In genomic region chr4:101699423-101699822, GRCm38 (mm10) we compare ENCODE assay signal across 22 mouse cellular contexts. TPM values are rescaled to one million over a fixed set of nuclear protein-coding genes. Genes with fewer than 3 reads are reported as not detected.
A peak's percentile ranks its signal among the peaks of the same experiment; 100 is the strongest.
DNase-seq lines count a peak whose midpoint lies in the region; ATAC-seq and TF ChIP-seq lines count a peak whose summit lies in the region.
"Had no signal": no experiment of that assay in that cellular context is flagged by ENCODE, and none has a peak within 500 bp of the region (broad histone marks: within the 10 kb centered on the region; RNA-seq: fewer than 3 reads in every experiment).

No protein-coding gene starts in this region.

- H3K36me3 ChIP-seq in midbrain, postnatal 0 days (ENCODE audit: insufficient read depth, low read length): no peaks in the 10 kb centered on the region
- H3K36me3 ChIP-seq in thymus, adult 2 months (ENCODE audit: control insufficient read depth, insufficient read depth, low read length): no peaks in the 10 kb centered on the region
- H3K36me3 ChIP-seq: embryonic facial prominence, embryonic 12.5 days; hindbrain, embryonic 12.5 days; midbrain, embryonic 12.5 days; stomach, embryonic 15.5 days had no signal

- H3K9ac ChIP-seq in midbrain, postnatal 0 days (replicated peaks; ENCODE audit: low read length, poor library complexity, severe bottlenecking): no peak overlapping the region
- H3K9ac ChIP-seq: embryonic facial prominence, embryonic 12.5 days; forebrain, embryonic 13.5 days; hindbrain, embryonic 12.5 days; midbrain, embryonic 12.5 days; stomach, embryonic 15.5 days had no signal

- H3K4me3 ChIP-seq in midbrain, postnatal 0 days (ENCODE audit: low read depth, low read length): no peak overlapping the region
- no peak overlapping the region for H3K4me3 ChIP-seq in thymus, adult 2 months (ENCODE audit: control insufficient read depth, insufficient read depth, low read length)
- H3K4me3 ChIP-seq: embryonic facial prominence, embryonic 12.5 days; erythroblast, embryonic 14.5 days; forebrain, embryonic 13.5 days; heart, adult 2 months; hindbrain, embryonic 12.5 days; layer of hippocampus, adult 2 months; midbrain, embryonic 12.5 days; stomach, embryonic 15.5 days had no signal

- peak; percentile 23 to 48 for DNase-seq in cerebellum, postnatal 10 days
- no peak for DNase-seq in cerebellum, postnatal 36 days
- DNase-seq in kidney, postnatal 10 days: peak; percentile 27
- no peak for DNase-seq in kidney, adult 8-10 months
- peak; percentile 50 for DNase-seq in lung, postnatal 14 days
- no peak for DNase-seq in midbrain, postnatal 0 days (ENCODE audit: low spot score)
- DNase-seq in thymus, adult 2 months: no peak
- DNase-seq: adrenal gland, postnatal 25 days; cerebellum, adult 9-10 months; gastrocnemius, postnatal 10 days; heart, adult 2 months; kidney, adult 9 months; retina, postnatal 1 day; thymus, postnatal 36 days had no signal

- TF ChIP-seq CTCF in midbrain, postnatal 0 days (IDR thresholded peaks at IDR 0.05): no peak
- no peak for TF ChIP-seq CTCF in thymus, adult 2 months (IDR thresholded peaks at IDR 0.05; ENCODE audit: borderline replicate concordance, control insufficient read depth, extremely low read depth, insufficient read depth, low read length, poor library complexity)

- WGBS in midbrain, postnatal 0 days: 81% methylated on average over 1 of the region's 1 CpGs
- WGBS in thymus, adult 2 months: 98% methylated on average over 1 of the region's 1 CpGs

- H3K4me1 ChIP-seq in midbrain, postnatal 0 days (ENCODE audit: insufficient read depth, low read length): no peaks in the 10 kb centered on the region
- H3K4me1 ChIP-seq in thymus, adult 2 months (replicated peaks; ENCODE audit: control insufficient read depth, insufficient read depth, low read length): no peaks in the 10 kb centered on the region
- H3K4me1 ChIP-seq: embryonic facial prominence, embryonic 12.5 days; forebrain, embryonic 13.5 days; hindbrain, embryonic 12.5 days; midbrain, embryonic 12.5 days; stomach, embryonic 15.5 days had no signal

- H3K27me3 ChIP-seq in midbrain, postnatal 0 days (ENCODE audit: insufficient read depth, low read length): no peaks in the 10 kb centered on the region
- H3K27me3 ChIP-seq in thymus, adult 2 months (ENCODE audit: control insufficient read depth, insufficient read depth, low read length): peaks cover 2% of the 10 kb centered on the region; the same call in 1 of the 2 replicates
- H3K27me3 ChIP-seq: embryonic facial prominence, embryonic 12.5 days; forebrain, embryonic 13.5 days; hindbrain, embryonic 12.5 days; midbrain, embryonic 12.5 days; stomach, embryonic 15.5 days had no signal

- no peaks in the 10 kb centered on the region for H3K9me3 ChIP-seq in midbrain, postnatal 0 days (ENCODE audit: low read length)
- H3K9me3 ChIP-seq: embryonic facial prominence, embryonic 12.5 days; forebrain, embryonic 13.5 days; hindbrain, embryonic 12.5 days; midbrain, embryonic 12.5 days; stomach, embryonic 15.5 days had no signal

- TF ChIP-seq POLR2A in thymus, adult 2 months (IDR thresholded peaks at IDR 0.05; ENCODE audit: control insufficient read depth, extremely low read depth, insufficient read depth, low read length, poor library complexity): no peak

- ATAC-seq in midbrain, postnatal 0 days (ENCODE audit: low FRiP score): no peak
- ATAC-seq: forebrain, embryonic 13.5 days had no signal

- H3K27ac ChIP-seq in midbrain, postnatal 0 days (ENCODE audit: low read depth, low read length): no peak overlapping the region
- H3K27ac ChIP-seq in thymus, adult 2 months (ENCODE audit: control insufficient read depth, insufficient read depth, low read length): no peak overlapping the region
- H3K27ac ChIP-seq: embryonic facial prominence, embryonic 12.5 days; forebrain, embryonic 13.5 days; heart, adult 2 months; hindbrain, embryonic 12.5 days; layer of hippocampus, adult 2 months; midbrain, embryonic 12.5 days; stomach, embryonic 15.5 days had no signal

- no peak overlapping the region for H3K4me2 ChIP-seq in midbrain, postnatal 0 days (ENCODE audit: low read depth, low read length, poor library complexity, severe bottlenecking)
- H3K4me2 ChIP-seq: embryonic facial prominence, embryonic 12.5 days; forebrain, embryonic 13.5 days; hindbrain, embryonic 12.5 days; midbrain, embryonic 12.5 days; stomach, embryonic 15.5 days had no signal

RNA-seq across cellular contexts. Expression of gene Lepr, which starts 17.8 kb away (rescaled TPM):
- total RNA-seq in midbrain, postnatal 0 days (2014; rRNA removed): 8.9 and 9.0 TPM in 2 replicates
- 2.8 and 4.1 TPM in 2 replicates for polyA plus RNA-seq in midbrain, postnatal 0 days (2015; fragmentation: Nextera tagmentation; extraction: Ambion mirVana)
- 0.24 and 3.6 TPM in 2 replicates for polyA plus RNA-seq in thymus, adult 2 months (2012; rRNA removed)
- total RNA-seq: monocyte, adult 5-6 weeks had no signal
- polyA plus RNA-seq: erythroblast, embryonic 14.5 days had no signal

RNA-seq across cellular contexts. Expression of gene Leprot, which starts 51.9 kb away (rescaled TPM):
- 60.2 and 75.0 TPM in 2 replicates for total RNA-seq in midbrain, postnatal 0 days (2014; rRNA removed)
- polyA plus RNA-seq in midbrain, postnatal 0 days (2015; fragmentation: Nextera tagmentation; extraction: Ambion mirVana): 90.3 and 92.8 TPM in 2 replicates
- polyA plus RNA-seq in thymus, adult 2 months (2012; rRNA removed): 35.5 and 43.1 TPM in 2 replicates

Comparison
In these comparisons a context has a peak if more than half of its experiments do, and no peak if none do; other contexts are left out.
1. DNase-seq: peak in cerebellum, postnatal 10 days (2 of 2), kidney, postnatal 10 days (single experiment) and lung, postnatal 14 days (single experiment); none in cerebellum, postnatal 36 days (0 of 2), kidney, adult 8-10 months (0 of 2), midbrain, postnatal 0 days (single experiment) and thymus, adult 2 months (single experiment).